Mouse (Mus musculus) megakaryocyte-erythroid progenitor cell, adult 5-6 weeks (primary cell): ENCODE data around the gene Garnl3. TPM values are rescaled to one million over a fixed set of nuclear protein-coding genes. Genes with fewer than 3 reads are reported as not detected.
"Not testable (repeated sequence)": the region's sequence is repeated elsewhere in the genome, so short reads cannot be mapped to it uniquely, and the experiment has no call there.

Experiments used
- ATAC-seq: replicated peaks from 2 replicates; pipeline ENCODE4 v1.8.0; 2016; ENCODE audit warnings: mild to moderate bottlenecking, inconsistent platforms; ENCODE audit not compliant: severe bottlenecking, poor library complexity, low FRiP score, low TSS enrichment
- total RNA-seq, 2 experiments: library from RNA; stranded (forward) in 1 of 2; stranded (reverse) in 1 of 2; fragments of 200-1000, 215-1000 nt in 1 of 2; fragments of >200 nt in 1 of 2; fragmentation: Nextera tagmentation in 1 of 2; gene quantifications; 2 replicates each; pipeline ENCODE4 v1.2.3; 2014 to 2017

The Garnl3 gene
- total RNA-seq, 2 experiments from 2014 or later, result 2.5 TPM; not detected in 1

- no peak for ATAC-seq
Observed at GRCm38 (mm10) chr2:33095221-33095671, 36.2 kb downstream of the Garnl3 start.

GRCm38 (mm10) chr2:33090620-33091520, 40.6 kb downstream of the Garnl3 start:
- ATAC-seq, result no peak

- ATAC-seq, result not testable (repeated sequence)
Observed at GRCm38 (mm10) chr2:33090033-33090400, 41.4 kb downstream of the Garnl3 start.

GRCm38 (mm10) chr2:33089356-33090032, 42.0 kb downstream of the Garnl3 start:
- no peak for ATAC-seq

- ATAC-seq, result no peak
Observed at GRCm38 (mm10) chr2:33086671-33087363, 44.6 kb downstream of the Garnl3 start.

GRCm38 (mm10) chr2:33086016-33086596, 45.3 kb downstream of the Garnl3 start:
- no peak for ATAC-seq

GRCm38 (mm10) chr2:33084221-33084620, 47.2 kb downstream of the Garnl3 start:
- ATAC-seq, result no peak

GRCm38 (mm10) chr2:33080166-33080565, 51.3 kb downstream of the Garnl3 start:
- ATAC-seq, result no peak

- ATAC-seq, result peak; percentile 55; the same call in 1 of the 2 replicates
Observed at GRCm38 (mm10) chr2:33077252-33077651, 54.2 kb downstream of the Garnl3 start.

GRCm38 (mm10) chr2:33074931-33075330, 56.5 kb downstream of the Garnl3 start:
- ATAC-seq, result no peak

GRCm38 (mm10) chr2:33074188-33074587, 57.3 kb downstream of the Garnl3 start:
- no peak for ATAC-seq

- ATAC-seq, result no peak
Observed at GRCm38 (mm10) chr2:33072333-33072732, 59.1 kb downstream of the Garnl3 start.

GRCm38 (mm10) chr2:33065610-33066009, 65.8 kb downstream of the Garnl3 start:
- ATAC-seq, result no peak

- no peak for ATAC-seq
Observed at GRCm38 (mm10) chr2:33062744-33063143, 68.7 kb downstream of the Garnl3 start.

GRCm38 (mm10) chr2:33058926-33059325, 72.5 kb downstream of the Garnl3 start:
- ATAC-seq, result no peak

GRCm38 (mm10) chr2:33057514-33057913, 73.9 kb downstream of the Garnl3 start:
- no peak for ATAC-seq

- ATAC-seq, result no peak
Observed at GRCm38 (mm10) chr2:33053966-33054365, 77.5 kb downstream of the Garnl3 start.

- ATAC-seq, result no peak
Observed at GRCm38 (mm10) chr2:33047360-33047759, 84.1 kb downstream of the Garnl3 start.

- ATAC-seq, result no peak
Observed at GRCm38 (mm10) chr2:33046919-33047318, 84.5 kb downstream of the Garnl3 start.

GRCm38 (mm10) chr2:33045899-33046298, 85.6 kb downstream of the Garnl3 start:
- ATAC-seq, result no peak
